Mouse (Mus musculus): ENCODE data around the gene Plaur. TPM values are rescaled to one million over a fixed set of nuclear protein-coding genes. Genes with fewer than 3 reads are reported as not detected.
"Not testable (repeated sequence)": the region's sequence is repeated elsewhere in the genome, so short reads cannot be mapped to it uniquely, and the experiment has no call there.

The Plaur gene
- total RNA-seq, 2 experiments from 2014 or later: 1.0 to 1.1 TPM

GRCm38 (mm10) chr7:24504868-24505267 is 42.6 kb downstream of the Plaur start:
- no peak overlapping the region; the same call in 1 of the 2 replicates for H3K27ac ChIP-seq
- intact Hi-C loops (cut with DNase I): no loop called here
- no peak for DNase-seq (ENCODE audit: extremely low spot score in 1 of 2, low spot score in 2 of 2)
- no peak overlapping the region for H3K4me3 ChIP-seq
- TF ChIP-seq CTCF (IDR thresholded peaks at IDR 0.05): no peak

GRCm38 (mm10) chr7:24505447-24506064 is 43.3 kb downstream of the Plaur start:
- no peak for DNase-seq (ENCODE audit: extremely low spot score in 1 of 2, low spot score in 2 of 2)
- TF ChIP-seq CTCF (IDR thresholded peaks at IDR 0.05): no peak
- H3K4me3 ChIP-seq: peak overlapping the region; percentile 70; the same call in 1 of the 2 replicates
- H3K27ac ChIP-seq: peak overlapping the region; percentile 99
- intact Hi-C loops (cut with DNase I): loop anchor here (2.0 kb wide), 1 partner anchor 25 kb away; no protein-coding TSS in a partner anchor

- Histone ChIP-seq H3K4me3 (peak overlapping the region; percentile 70), H3K27ac (peak overlapping the region; percentile 99)
- DNase-seq (ENCODE audit: extremely low spot score in 1 of 2, low spot score in 2 of 2): no peak
- TF ChIP-seq CTCF (IDR thresholded peaks at IDR 0.05): no peak
- intact Hi-C loops (cut with DNase I): loop anchor here (2.0 kb wide), 1 partner anchor 25 kb away; no protein-coding TSS in a partner anchor
Measured at GRCm38 (mm10) chr7:24506065-24506459, 43.8 kb downstream of the Plaur start.

- intact Hi-C loops (cut with DNase I): loop anchor here (2.0 kb wide), 1 partner anchor 26 kb away; no protein-coding TSS in a partner anchor
- Histone ChIP-seq H3K4me3 (peak overlapping the region; percentile 70), H3K27ac (peak overlapping the region; percentile 99)
- peak in 1 of 2 experiments; percentile 53 for DNase-seq (ENCODE audit: extremely low spot score in 1 of 2, low spot score in 2 of 2)
- TF ChIP-seq CTCF (IDR thresholded peaks at IDR 0.05): no peak
Measured at GRCm38 (mm10) chr7:24506476-24506837, 44.2 kb downstream of the Plaur start.

GRCm38 (mm10) chr7:24506838-24507725 is 44.8 kb downstream of the Plaur start, which contains the start of gene Zfp428:
Gene Zfp428, plus strand, starts transcription at chr7:24507006.
- DNase-seq (ENCODE audit: extremely low spot score in 1 of 2, low spot score in 2 of 2): peak; percentile 85
- peak within 1 kb of the TSS; percentile 70 for H3K4me3 ChIP-seq
- no peak for TF ChIP-seq CTCF (IDR thresholded peaks at IDR 0.05)
- H3K27ac ChIP-seq: peak within 1 kb of the TSS; percentile 99
- intact Hi-C loops (cut with DNase I): loop anchor here (1.0 to 2.0 kb wide), 2 partner anchors 23 to 26 kb away; partner anchors contain the start of gene Irgq

GRCm38 (mm10) chr7:24507726-24508114 is 45.4 kb downstream of the Plaur start:
- intact Hi-C loops (cut with DNase I): loop anchor here (1.0 to 2.0 kb wide), 2 partner anchors 23 to 27 kb away; partner anchors contain the start of gene Irgq
- no peak for TF ChIP-seq CTCF (IDR thresholded peaks at IDR 0.05)

GRCm38 (mm10) chr7:24512355-24512754 is 50.1 kb downstream of the Plaur start, which contains the start of gene AC161166.1:
Gene AC161166.1, minus strand, starts transcription at chr7:24512455.
- no peak for DNase-seq (ENCODE audit: extremely low spot score in 1 of 2, low spot score in 2 of 2)
- TF ChIP-seq CTCF (IDR thresholded peaks at IDR 0.05): no peak
- intact Hi-C loops (cut with DNase I): no loop called here
- H3K27ac ChIP-seq: no peak within 1 kb of the TSS
- no peak within 1 kb of the TSS for H3K4me3 ChIP-seq

More at GRCm38 (mm10) chr7:24507726-24508114, 45.4 kb downstream of the Plaur start:
- peak overlapping the region; percentile 70 for H3K4me3 ChIP-seq
- DNase-seq (ENCODE audit: extremely low spot score in 1 of 2, low spot score in 2 of 2): no peak
- H3K27ac ChIP-seq: peak overlapping the region; percentile 99

GRCm38 (mm10) chr7:24516319-24516718 is 54.0 kb downstream of the Plaur start:
- H3K4me3 ChIP-seq; H3K27ac ChIP-seq; DNase-seq (ENCODE audit: extremely low spot score in 1 of 2, low spot score in 2 of 2); intact Hi-C loops (cut with DNase I): not testable (repeated sequence)
- TF ChIP-seq CTCF (IDR thresholded peaks at IDR 0.05): peak; percentile 41

- no peak for TF ChIP-seq CTCF (IDR thresholded peaks at IDR 0.05)
- no peak overlapping the region for H3K4me3 ChIP-seq
- no peak for DNase-seq (ENCODE audit: extremely low spot score in 1 of 2, low spot score in 2 of 2)
- intact Hi-C loops (cut with DNase I): no loop called here
- H3K27ac ChIP-seq: peak overlapping the region; percentile 76
Measured at GRCm38 (mm10) chr7:24517077-24517476, 54.8 kb downstream of the Plaur start.

GRCm38 (mm10) chr7:24517654-24518053 is 55.4 kb downstream of the Plaur start:
- TF ChIP-seq CTCF (IDR thresholded peaks at IDR 0.05): no peak
- Histone ChIP-seq H3K4me3 (no peak overlapping the region), H3K27ac (peak overlapping the region; percentile 83)
- DNase-seq (ENCODE audit: extremely low spot score in 1 of 2, low spot score in 2 of 2): no peak
- intact Hi-C loops (cut with DNase I): no loop called here

GRCm38 (mm10) chr7:24519130-24519529 is 56.8 kb downstream of the Plaur start:
- intact Hi-C loops (cut with DNase I): no loop called here
- no peak overlapping the region for H3K27ac ChIP-seq
- TF ChIP-seq CTCF (IDR thresholded peaks at IDR 0.05): no peak
- no peak overlapping the region for H3K4me3 ChIP-seq
- no peak for DNase-seq (ENCODE audit: extremely low spot score in 1 of 2, low spot score in 2 of 2)

GRCm38 (mm10) chr7:24520054-24520453 is 57.8 kb downstream of the Plaur start:
- intact Hi-C loops (cut with DNase I): not testable (repeated sequence)

More at GRCm38 (mm10) chr7:24520054-24520453, 57.8 kb downstream of the Plaur start:
- not testable (repeated sequence) for H3K27ac ChIP-seq; DNase-seq (ENCODE audit: extremely low spot score in 1 of 2, low spot score in 2 of 2); H3K4me3 ChIP-seq
